Mouse (Mus musculus) cerebellum, postnatal 36 days (tissue): ENCODE data around the gene Ddi2.

ENCODE experiments used
- DNase-seq, 2 experiments: peaks; one replicate each; pipeline ENCODE4 v3.0.0; 2021 to 2022; ENCODE audit warnings: mixed read lengths in 2 of 2

Gene Ddi2

DNA sequence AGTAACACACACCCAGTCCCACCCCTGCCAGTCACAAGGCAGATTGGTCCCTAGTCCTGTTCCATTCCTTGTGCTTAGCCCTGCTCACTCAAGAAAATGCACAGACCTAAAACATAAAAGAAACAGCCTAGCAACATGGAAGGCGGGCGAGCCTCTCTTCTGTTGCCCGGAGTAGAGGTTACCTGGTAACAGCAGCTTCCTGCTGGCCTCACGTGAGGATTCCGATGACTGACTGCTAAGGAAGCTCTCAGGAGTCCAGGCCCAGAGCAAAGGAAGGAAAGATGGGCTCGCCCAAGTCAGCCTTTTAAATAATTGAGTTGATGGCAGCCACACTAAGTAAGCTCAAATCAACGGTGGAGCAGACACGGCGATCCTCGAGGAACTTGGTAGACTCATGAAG lies 71.3 kb downstream of the Ddi2 start:
- DNase-seq = no peak

DNA sequence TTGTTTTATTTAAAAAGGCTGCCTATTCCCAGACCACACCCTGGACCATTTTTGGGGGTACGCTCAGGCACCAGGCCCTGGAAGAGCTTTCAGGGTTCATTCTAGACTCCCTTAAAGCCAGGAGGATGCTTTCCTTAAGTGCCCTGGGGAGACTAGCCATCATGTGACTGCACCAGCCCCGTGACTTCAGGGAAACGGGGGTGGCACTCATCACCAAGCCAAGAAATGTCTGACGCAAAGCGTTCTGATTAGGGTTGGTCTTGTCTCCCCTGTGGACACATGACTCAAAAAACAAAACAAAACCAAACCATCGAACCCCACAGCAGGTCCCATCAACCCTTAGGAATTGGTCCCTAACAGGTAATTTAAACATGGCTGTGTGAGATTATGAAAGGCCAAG lies 71.9 kb downstream of the Ddi2 start:
- no peak for DNase-seq

DNA sequence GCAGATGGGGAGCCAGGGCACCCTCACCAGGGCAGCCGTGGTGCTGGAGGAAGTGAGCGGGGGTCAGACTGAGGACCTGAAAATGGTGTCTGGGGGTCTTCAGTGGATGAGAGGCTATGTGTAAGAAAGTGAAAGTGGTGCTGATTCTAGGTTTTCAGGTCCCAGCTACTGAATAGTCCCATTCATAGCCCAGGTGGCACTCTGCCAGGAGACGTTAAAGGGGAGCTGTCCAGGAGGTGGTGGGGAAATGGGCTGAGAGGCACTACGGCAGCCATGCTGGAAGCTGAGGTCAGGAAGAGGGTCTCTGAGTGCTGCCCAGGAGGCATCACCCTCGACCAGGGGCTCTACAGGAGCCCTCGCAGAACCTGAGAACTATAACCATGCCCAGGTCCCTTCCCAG lies 74.0 kb downstream of the Ddi2 start:
- DNase-seq = no peak

DNA sequence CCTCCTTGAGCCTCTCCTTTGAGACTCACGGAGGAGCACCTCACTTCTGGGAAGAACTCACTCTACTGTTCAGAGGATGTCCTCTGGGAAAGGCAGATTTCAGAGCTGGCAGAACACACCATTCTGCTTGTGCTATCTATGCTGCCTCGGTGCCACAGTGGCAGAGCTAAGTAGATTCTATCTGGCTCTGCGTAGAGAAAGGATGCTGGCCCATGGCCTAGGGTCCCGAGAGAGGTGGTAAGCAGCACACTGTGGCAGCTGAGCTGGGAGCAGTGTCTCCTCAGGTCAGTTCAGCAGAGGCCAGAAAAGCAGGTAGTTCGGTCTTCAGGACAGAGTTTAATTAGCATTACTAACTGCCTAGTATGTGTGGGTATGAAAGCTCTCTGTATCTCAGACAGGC lies 75.0 kb downstream of the Ddi2 start:
- no peak for DNase-seq

DNA sequence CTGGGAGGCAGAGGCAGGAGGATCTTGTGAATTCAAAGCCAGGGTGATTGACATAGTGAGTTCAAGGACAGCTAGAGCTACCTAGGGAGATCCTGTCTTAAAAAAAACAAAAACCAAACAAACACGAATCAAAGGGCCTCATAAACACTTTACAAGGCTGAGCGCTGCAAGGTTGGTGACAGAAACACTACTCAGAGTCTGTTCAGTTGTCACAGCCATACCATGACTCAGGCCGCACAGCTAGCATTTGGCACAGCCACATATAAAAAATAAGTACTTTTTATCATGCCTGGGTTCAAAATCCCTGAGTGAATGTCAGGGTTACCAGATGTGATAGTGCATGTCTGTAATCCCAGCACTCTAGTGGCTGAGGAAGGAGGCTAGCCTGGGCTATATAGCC lies 76.0 kb downstream of the Ddi2 start:
- no peak for DNase-seq

DNA sequence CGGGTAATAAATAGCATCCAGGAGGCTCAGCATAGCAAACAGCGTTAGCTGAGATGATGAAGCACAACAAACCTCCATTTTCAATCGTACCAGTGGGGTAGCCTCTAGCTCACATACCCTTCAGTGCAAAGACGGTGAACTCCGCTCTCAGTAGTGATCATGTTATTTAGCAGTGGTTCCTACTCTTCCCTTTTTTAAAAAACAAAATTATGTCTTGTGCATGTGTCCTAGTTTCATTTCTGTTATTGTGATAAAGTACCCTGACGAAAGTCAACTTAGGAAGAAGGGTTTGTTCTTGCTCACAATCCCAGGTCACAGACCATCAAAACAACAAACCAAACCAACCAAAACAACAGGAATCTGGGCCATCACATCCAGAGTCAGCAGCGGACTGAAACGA lies 77.2 kb downstream of the Ddi2 start:
- no peak for DNase-seq

DNA sequence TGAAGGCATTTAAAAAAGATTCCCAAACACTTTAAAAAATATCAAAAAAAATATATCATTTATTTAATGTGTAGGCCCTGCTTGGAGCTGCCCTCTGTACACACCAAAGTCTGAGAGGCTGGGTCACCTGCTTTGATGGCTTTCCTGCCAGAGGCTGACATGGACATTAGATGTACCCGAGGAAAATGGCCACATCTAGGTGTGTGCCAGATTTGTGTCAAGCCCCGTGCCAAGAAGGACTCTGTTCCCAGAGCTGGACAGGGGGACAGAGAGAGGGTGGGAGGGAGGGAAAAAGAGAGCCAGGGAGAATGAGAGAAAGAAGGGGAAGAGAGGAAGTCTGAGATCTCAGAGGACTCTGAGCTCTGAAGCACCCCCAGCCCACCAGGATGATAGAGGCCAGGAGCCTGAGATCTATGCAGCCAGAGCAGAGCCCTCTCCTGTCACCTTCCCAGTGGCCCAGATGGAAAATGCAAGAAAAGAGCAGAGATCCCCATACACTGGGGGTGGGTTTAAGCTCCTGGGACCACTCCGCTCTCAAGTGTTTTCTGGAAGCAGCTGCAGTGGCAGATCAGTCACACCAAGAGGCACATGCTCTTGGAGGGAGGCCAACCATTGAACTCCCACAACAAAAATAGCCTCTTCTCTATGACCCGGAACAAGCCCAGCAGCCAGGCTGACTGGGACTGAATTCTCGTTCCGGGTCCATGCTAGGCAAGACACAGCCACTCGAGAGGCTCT lies 79.9 kb downstream of the Ddi2 start:
- DNase-seq = peak; percentile 53 to 62

DNA sequence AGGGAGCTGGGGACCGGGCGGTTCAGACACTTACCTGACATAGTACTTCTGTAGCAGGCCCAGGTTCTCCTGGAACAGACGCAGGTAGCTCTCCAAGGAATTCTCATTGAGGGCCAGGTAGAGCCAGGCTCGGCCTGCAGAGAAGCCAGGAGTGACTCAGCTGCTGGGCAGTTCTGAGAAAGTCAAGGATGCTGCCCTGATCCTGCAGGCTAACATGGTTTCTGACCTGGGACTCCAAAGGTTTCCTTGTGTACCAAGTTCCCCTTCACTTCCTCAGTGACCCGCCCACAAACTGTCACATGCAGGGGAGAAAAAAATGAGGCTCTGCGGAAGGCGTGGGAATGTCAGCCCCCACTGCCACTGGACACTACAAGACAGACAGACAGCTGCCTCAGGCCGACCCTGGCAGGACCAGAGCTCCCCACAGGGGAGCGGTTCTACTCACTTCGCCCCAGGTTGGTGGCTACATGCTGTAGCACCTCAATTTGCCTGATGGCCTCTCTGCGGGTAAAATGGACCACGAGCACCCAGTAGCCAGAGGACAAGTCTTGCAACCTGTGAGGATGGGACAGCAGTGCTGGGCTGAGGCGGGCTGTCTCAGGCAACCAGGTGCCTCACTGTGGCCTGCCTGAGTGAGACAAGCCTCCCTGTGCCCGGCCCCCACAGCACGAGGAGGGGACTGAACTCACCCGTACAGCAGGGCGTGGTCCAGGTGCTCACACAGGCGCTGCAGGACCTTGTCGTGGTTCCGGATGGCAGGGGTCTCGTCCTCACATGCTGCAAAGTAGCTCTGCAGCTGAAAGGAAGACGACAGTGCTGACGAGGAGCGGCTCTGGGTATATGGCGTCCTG lies 81.0 kb downstream of the Ddi2 start:
- DNase-seq = peak in 1 of 2 experiments; percentile 14

DNA sequence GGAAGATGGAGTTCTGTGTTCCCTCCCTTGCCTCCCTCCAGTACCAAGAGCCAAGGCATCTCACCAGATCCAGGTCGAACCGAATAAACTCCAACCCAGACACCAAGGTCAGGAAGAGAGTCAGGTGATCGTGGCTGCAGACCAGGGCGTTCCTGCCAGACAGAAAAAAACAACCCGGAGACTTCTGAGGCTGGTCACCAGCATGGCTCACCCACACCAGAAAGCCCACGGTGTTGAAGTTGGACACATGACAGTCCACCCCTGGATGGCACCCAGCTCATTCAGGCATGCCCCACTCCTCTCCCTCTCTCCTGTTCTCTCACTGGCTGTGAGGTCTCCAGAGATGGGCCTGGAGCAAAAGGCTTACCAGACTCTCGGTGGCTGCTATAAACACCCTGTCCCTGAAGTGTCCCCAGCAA lies 81.9 kb downstream of the Ddi2 start:
- DNase-seq = peak in 1 of 2 experiments; percentile 15

DNA sequence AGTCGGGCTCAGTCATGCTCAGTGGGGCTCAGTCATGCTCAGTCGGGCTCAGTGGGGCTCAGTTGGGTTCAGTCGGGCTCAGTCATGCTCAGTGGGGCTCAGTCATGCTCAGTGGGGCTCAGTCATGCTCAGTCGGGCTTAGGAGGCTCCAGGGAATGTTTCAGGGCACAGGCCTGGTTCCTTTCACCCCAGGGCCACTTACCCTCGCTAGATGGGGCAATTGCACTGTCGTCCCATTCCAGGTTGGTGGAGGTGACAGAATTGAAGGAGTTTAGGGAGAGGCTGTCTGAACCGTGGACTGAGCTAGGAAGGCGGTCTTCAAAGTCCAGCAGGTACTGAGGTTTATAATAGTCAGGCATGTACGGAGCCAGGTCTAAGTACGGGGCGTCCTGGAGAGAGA lies 83.7 kb downstream of the Ddi2 start:
- DNase-seq = no peak

DNA sequence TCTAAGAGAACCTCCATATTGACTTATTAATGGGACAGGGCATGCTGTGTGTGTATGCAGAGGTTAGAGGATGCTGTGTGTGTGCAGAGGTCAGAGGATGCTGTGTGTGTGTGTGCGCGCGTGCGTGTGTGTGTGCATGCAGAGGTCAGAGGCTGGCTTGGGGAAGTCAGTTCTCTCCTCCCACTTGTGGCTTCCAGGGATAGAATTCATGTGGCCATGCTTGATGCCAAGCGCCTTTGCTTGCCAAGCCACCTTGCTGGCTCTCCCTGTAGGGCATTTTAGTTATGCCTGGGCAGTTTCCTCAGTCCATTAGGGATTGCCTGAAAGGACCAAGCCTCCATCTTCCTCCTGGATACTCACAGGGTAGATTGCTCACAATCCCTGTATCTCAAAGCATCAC lies 86.5 kb downstream of the Ddi2 start:
- peak; percentile 47 to 54 for DNase-seq

DNA sequence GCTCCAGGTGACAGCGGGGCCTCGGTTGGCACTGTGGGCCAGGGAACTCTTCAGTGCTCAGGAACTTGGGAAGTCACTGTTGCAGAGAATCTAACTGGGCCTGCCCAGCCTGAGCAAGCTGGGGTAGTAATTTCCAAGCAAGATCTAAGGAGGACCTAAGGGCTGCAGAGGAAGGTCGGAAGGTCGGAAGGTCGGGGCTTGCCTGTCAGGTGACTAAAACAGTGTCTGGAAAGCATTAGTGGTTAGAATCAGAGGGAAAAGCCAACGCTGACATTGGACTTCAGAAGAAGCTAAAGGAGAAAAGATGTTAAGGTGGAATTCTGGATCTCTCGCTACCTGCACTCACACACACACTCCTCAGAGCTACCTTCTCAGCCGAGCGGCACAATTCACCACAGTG lies 87.2 kb downstream of the Ddi2 start:
- no peak for DNase-seq

DNA sequence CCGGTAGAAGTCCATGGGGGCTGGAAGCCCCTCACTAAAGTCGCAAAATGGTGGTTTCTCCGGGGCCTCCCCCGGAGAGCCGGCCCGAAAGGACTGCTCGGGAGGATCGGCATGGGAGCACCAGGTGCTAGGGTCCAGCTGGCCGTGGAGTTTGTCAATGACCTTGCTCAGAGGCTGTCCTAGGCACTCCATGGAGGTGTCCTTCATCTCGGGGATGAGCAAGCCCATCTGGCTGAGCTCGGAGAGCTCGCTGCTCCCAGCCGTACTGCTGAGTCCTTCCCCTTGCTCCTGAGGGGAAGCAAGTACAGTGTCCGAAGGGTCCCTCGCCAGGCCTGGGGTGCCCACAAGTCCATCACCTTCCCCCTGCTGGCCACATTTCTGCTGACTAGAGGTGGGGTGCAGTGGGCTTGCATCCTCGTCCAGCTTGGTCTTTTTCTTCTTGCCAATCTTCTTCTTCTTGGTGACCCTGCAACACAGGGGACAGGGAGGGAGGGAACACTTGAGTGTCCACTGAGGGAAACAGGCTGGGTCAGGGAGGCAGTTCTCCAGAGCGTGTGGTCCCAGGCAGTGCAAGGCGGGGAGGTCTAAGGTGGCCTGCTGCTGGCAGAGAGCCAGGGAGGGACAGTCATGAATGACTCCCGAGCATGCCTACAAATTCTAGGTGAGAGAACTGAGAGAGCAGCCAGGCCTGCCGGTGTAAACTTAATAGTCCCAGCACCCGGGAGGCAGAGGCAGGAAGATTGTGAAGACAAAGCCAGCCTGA lies 90.9 kb downstream of the Ddi2 start:
- DNase-seq = peak in 1 of 2 experiments; percentile 6

DNA sequence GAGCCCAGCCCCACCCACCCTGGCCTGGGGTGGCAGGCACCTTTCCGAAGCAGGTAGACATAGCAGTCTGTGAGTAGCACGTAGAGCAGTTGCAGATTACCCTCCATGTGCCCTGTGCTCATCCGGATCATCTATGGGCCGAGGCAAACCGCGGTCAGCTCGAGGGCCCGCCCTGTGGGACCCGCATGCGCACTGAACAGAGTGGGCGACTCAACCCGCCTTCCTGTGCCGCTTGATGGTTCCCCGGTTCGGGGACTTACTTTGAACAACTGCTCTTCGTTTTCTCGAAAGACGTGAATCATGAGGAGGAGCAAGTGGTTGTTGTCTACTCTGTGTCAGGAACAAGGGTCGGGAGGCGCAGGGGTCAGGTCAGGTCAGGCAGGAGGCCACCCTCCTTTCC lies 92.0 kb downstream of the Ddi2 start:
- no peak for DNase-seq

DNA sequence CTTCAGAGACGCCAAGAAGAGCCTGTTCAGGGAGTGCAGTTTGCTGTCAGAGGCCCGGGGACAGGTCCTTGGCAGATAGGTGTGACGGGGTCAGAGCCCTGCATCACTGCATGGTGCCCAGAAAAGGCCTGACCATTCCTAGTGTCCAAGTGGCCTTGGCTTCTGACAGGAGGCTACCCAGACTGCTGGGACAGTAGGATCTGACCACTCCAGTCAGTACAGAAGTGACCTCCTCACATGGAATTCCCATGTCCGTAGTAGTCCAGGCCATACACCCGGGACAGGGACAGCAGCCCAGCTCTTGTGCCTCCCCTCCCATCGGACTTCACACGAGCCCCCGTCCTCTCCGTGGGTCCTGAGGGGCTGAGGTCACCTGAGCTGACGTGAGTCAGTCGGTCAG lies 93.2 kb downstream of the Ddi2 start:
- peak in 1 of 2 experiments; percentile 2 for DNase-seq

DNA sequence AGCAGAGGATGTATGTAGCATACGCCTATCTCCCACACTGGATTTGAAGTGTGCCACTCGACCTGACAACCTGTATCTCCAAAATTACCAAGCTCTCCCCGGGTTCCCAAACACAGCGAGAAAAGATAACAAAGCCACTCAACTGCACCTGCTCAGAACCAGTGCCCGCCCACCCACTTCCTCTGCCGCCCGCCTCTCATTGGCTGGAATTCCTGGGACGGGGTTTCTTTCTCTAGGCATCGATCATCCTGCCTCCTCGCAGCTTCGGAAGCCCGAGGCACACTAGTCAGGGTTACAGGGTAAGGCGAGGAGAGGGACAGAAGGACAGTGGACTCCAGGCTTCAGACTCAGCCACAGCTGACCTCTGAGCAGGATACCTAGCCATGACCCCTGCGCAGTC lies 94.6 kb downstream of the Ddi2 start:
- no peak for DNase-seq
